Mouse (Mus musculus) cerebellum, adult 2 months (tissue): ENCODE results near the gene Tas2r135.

Source experiments
- CTCF ChIP-seq: fragments of 200-500 bp; IDR thresholded peaks from 2 replicates; pipeline ENCODE4 v1.5.1; 2011; ENCODE audit warnings: low read depth, mild to moderate bottlenecking, control low read depth, low read length, moderate library complexity, borderline replicate concordance; ENCODE audit not compliant: insufficient read depth
- POLR2A ChIP-seq: fragments of 200-500 bp; IDR thresholded peaks from 2 replicates; pipeline ENCODE4 v1.6.1; 2011; ENCODE audit warnings: low read length, control low read depth, borderline replicate concordance; ENCODE audit not compliant: insufficient read depth

DNA sequence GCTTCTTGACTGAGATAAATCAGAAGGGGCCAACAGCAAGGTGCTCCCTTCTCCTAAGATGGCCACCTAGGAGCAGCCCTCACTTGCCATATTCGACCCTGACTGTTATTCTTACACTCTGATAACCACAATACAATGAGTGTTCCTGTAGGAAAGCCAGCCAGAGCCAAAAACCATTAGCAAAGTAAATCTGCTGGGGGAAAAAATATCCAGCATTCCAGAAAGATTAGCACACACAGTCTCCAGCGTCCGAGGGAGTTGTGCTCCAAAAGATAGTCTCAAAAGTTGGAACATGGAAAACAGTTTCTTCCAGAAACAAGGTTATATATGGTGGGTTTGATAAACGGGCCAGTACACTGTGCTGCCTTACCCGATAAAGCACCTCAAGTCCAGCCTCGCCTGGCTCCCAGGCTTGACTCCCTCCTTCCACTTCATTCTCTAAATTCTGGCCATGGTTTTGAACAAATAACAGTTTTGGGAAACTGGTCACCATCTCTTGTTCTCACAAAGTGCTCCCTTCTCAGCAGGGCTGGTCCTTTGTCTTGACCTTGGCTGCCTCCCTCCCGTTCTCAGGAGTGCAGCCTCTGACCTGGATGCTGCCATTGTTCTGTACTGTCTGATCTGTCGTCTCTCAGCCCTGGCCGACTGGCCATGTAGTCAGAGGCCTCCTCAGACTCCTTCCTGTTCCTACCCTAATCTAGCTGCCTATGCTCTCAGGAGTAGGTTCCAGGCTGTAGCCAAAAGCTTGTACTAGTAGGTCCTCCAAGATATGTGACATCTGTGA lies 45.7 kb upstream of the Tas2r135 start:
- TF ChIP-seq CTCF: no peak
- no peak for TF ChIP-seq POLR2A
